Mouse (Mus musculus) olfactory bulb, adult 2 months (tissue): ENCODE data around the gene Pgbd1.

Experiments used
- CTCF ChIP-seq: fragments of 200-500 bp; IDR thresholded peaks from 2 replicates; pipeline ENCODE4 v1.5.1; 2012; ENCODE audit warnings: low read depth, mild to moderate bottlenecking, low read length, moderate library complexity; ENCODE audit not compliant: insufficient read depth
- POLR2A ChIP-seq: fragments of 200-500 bp; IDR thresholded peaks from 2 replicates; pipeline ENCODE4 v1.6.1; 2012; ENCODE audit warnings: mild to moderate bottlenecking, low read depth, low read length, moderate library complexity; ENCODE audit not compliant: insufficient read depth

- no peak for TF ChIP-seq POLR2A
- TF ChIP-seq CTCF = no peak
These were observed 25.6 kb downstream of the Pgbd1 start for GRCm38 (mm10) chr13:21415266-21415665.
